Mouse (Mus musculus) megakaryocyte, embryonic 14.5 days (primary cell): Measurements from ENCODE around the gene Egln1. TPM values are rescaled to one million over a fixed set of nuclear protein-coding genes. Genes with fewer than 3 reads are reported as not detected.

Source experiments
- H3K27me3 ChIP-seq: replicated peaks from 2 replicates; pipeline ENCODE3; 2012; ENCODE audit warnings: inconsistent platforms
- H3K36me3 ChIP-seq: replicated peaks from 2 replicates; pipeline ENCODE3; 2012; ENCODE audit warnings: low read length, inconsistent platforms, mixed read lengths
- H3K4me1 ChIP-seq: 2 replicates; pipeline ENCODE4 v1.6.1; 2012; ENCODE audit warnings: inconsistent platforms
- H3K4me3 ChIP-seq: replicated peaks from 2 replicates; pipeline ENCODE3; 2012; ENCODE audit warnings: moderate library complexity, mild to moderate bottlenecking, inconsistent platforms
- H3K9me3 ChIP-seq: 2 replicates; pipeline ENCODE4 v1.6.1; 2012; ENCODE audit warnings: inconsistent platforms
- FLI1 ChIP-seq: IDR thresholded peaks from 2 replicates; pipeline ENCODE4 v1.6.1; 2012; ENCODE audit warnings: low read length, inconsistent platforms, mixed read lengths
- GATA1 ChIP-seq: IDR thresholded peaks from 3 replicates; pipeline ENCODE4 v1.6.1; 2012; ENCODE audit warnings: mixed read lengths, low read length, inconsistent platforms, borderline replicate concordance
- polyA plus RNA-seq: library from polyadenylated mRNA; stranded (reverse); fragments of >175 nt; gene quantifications from 2 replicates; pipeline ENCODE4 v1.2.3, GENCODE M21; 2012; ENCODE audit warnings: low replicate concordance; ENCODE audit not compliant: insufficient read depth

Gene Egln1
- polyA plus RNA-seq, 1 experiment = 14.0 TPM

DNA sequence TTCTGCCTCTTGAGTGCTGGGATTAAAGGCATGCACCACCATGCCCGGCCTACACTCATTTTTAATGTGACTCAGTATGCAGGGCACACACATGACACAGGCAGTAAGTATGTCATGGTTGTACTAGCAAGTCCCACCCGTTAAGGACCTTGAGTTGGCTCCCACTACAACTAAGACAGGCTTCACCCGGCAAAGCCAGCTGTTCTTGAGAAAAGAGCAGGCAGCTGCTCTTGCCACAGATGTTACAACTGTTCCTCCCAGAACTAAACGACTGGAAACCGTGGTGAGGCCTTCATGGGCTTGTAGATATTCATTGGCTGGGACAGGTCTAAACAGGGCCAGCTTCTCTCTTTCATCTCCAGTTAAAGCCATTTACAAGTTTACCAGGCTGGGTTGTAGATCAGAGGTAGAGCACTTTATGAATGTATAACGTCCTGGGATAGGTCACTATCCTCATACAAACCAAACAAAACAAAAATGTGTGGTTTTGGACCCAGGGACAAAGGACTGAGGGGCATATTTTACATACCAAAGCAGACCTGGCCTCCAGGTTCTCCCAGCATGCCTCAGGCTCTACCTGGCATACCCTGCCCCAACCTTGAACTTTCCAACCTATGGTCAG is 21.3 kb upstream of the Egln1 start:
- peaks cover 23% of the 10 kb centered on the region for H3K9me3 ChIP-seq
- H3K36me3 ChIP-seq = no peaks in the 10 kb centered on the region
- no peak for TF ChIP-seq FLI1
- no peak for TF ChIP-seq GATA1
- H3K4me3 ChIP-seq = no peak overlapping the region
- no peaks in the 10 kb centered on the region for H3K4me1 ChIP-seq
- H3K27me3 ChIP-seq = peaks cover 26% of the 10 kb centered on the region

DNA sequence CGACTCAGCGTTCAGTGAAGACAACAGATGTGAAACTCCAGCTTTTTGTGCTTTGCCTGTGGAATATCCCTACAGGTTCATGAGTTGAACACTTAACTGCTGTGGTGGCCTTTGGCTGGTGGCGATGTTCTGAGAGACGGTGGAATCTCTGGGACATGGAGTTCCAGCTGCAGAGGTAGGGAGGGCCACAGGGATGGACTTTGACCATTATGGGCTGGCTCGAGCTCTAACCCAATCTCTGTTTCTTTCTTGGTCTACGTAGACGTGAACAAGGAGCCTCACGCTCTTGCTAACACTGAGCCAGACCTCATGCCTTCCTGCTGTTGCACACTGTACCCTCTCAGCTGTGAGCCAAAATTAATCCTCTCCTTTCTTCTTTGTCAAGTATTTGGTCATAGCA is 15.8 kb upstream of the Egln1 start:
- TF ChIP-seq GATA1 (no peak), FLI1 (no peak)
- peaks cover 13% of the 10 kb centered on the region for H3K9me3 ChIP-seq
- H3K4me3 ChIP-seq = no peak overlapping the region
- H3K4me1 ChIP-seq = peaks cover under 1% of the 10 kb centered on the region; the same call in 1 of the 2 replicates
- peaks cover 44% of the 10 kb centered on the region for H3K27me3 ChIP-seq
- no peaks in the 10 kb centered on the region for H3K36me3 ChIP-seq

DNA sequence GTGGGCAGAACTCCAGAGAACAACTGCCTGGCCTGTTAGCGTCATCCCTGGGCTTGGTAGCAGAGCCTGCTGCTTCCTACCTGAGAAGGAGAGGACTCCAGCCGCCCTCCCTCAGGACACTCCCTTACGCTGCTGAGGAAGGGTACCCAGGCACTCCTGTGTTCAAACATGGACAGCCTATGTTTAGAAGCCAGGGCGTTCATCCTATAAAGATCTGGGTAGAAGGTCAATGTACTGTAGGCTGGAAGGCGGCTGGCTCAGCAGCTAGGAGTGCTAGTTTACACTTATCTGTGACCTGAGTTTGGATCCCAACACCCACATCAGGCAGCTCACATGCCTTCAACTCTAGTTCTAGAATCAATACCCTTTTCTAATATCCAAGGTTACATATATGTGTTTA is 14.1 kb upstream of the Egln1 start:
- Histone ChIP-seq H3K36me3 (no peaks in the 10 kb centered on the region), H3K4me1 (peaks cover 11% of the 10 kb centered on the region; the same call in 1 of the 2 replicates), H3K4me3 (no peak overlapping the region), H3K9me3 (peaks cover 13% of the 10 kb centered on the region), H3K27me3 (peaks cover 42% of the 10 kb centered on the region)
- TF ChIP-seq GATA1 (no peak), FLI1 (no peak)

DNA sequence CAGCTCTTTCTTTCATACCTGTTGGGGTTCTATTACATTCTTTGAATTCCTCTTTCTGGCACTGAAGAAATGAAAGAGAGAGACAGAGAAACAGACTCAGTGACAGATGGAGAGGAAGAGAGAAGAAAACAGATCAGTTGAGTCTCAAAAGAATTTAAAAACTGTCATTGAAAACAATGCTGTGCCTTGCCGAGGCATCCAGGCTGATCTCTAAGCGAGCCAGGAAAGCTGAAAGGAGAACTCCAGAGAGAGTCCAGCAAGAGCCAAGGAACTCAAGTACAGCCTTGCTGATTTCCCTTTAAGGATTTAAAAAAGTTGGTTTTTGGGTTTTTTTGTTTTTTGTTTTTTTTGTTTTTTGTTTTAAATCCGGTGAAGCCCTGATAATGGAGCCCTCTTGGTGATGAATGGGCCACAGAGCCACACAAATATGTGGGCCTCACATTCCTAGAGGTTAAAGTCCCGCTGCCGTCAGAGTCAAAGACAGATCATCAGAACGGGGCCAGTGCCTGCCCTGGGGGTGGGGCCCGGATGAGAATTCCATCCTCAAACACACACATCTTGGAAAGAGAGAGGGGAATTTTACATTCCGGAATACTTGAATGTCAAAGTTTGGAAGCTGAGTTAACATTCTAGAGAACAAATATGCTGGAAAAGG is 11.2 kb upstream of the Egln1 start:
- Histone ChIP-seq H3K4me3 (no peak overlapping the region), H3K4me1 (peaks cover 12% of the 10 kb centered on the region; the same call in 1 of the 2 replicates), H3K9me3 (peaks cover 13% of the 10 kb centered on the region), H3K27me3 (peaks cover 40% of the 10 kb centered on the region), H3K36me3 (no peaks in the 10 kb centered on the region)
- TF ChIP-seq GATA1 (no peak), FLI1 (no peak)

DNA sequence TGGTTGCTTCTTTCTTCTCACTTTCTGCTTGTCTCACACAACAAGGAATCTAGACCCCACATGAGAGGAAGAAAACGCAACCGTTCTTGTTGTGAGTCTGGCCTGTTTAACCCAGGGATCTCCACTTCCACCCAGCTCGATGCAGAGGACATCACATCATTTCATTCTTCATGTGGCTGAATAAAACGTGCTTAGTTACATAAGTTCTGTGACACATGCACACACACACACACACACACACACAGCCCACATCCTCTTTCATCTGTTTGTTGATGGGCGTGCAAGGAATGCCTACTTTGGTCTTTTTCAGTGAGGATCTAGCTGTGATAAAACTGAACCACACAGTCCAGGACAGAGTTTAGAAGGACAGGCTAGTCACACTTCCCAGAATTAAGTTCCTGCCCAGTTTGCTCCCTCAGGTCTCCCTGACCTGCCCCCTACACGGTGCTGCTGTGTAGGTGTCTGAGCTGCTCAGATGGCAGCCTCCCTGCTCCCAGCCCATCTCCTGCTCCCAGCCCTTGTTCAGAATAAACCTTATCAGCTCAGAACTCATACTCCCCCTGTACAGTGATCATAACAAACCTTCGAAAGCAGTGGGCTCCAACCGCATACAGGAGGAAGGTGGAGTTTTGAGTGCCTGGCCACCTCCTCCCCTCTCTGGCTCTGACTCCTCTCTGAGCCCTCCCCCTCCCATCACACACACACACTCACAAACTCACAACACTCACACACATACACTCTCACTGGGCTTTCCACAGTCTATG is 10.5 kb upstream of the Egln1 start:
- peaks cover 12% of the 10 kb centered on the region; the same call in 1 of the 2 replicates for H3K4me1 ChIP-seq
- TF ChIP-seq GATA1 (no peak), FLI1 (no peak)
- H3K27me3 ChIP-seq = peaks cover 38% of the 10 kb centered on the region
- H3K4me3 ChIP-seq = no peak overlapping the region
- no peaks in the 10 kb centered on the region for H3K36me3 ChIP-seq
- H3K9me3 ChIP-seq = peaks cover 9% of the 10 kb centered on the region

DNA sequence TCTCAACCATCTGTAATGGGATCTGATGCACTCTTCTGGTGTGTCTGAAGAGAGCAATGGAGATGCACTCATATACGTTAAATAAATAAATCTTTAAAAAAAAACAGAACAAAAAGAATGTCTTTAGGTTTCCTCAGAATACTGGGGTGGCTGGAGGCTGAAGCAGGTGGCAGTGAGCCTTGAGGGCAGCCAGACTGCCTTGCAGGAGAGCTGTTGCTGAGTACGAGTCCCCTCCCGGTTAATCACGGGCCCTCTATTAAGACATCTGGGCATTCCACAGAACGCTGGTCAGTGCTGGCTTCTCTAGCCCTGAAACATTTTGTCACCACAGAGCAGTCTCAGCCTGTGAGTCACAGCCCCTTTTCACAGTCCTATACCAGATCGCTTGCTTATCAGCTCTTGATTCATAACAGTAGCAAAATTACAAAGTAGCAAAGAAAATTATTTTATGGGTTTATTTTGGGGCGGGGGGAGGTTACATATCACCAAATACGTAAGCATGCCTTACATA is 5.5 kb upstream of the Egln1 start:
- Histone ChIP-seq H3K9me3 (no peaks in the 10 kb centered on the region), H3K36me3 (no peaks in the 10 kb centered on the region), H3K27me3 (peaks cover 13% of the 10 kb centered on the region), H3K4me1 (peaks cover 23% of the 10 kb centered on the region; the same call in 1 of the 2 replicates), H3K4me3 (no peak overlapping the region)
- TF ChIP-seq FLI1 (no peak), GATA1 (no peak)

DNA sequence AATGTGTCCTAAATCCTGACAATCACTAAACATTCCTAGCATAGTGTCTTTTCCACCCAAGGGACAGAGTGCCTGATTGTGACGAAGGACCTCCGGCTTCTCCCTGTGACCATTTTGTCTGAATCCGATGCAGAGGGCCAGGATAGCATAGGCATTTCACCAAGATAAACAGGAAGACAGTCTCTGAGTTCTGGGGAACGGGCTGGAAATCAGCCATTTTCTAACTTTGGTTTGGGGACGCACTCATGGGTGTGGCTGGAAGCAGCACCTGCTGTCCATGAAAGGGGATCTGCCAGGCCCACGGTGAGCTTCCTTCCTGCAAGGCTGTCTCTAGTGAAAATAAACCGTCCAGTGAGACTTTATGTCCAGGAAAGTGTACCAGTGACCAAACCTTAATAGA is 4.1 kb upstream of the Egln1 start:
- Histone ChIP-seq H3K36me3 (no peaks in the 10 kb centered on the region), H3K4me1 (peaks cover 17% of the 10 kb centered on the region), H3K9me3 (no peaks in the 10 kb centered on the region), H3K4me3 (no peak overlapping the region), H3K27me3 (peaks cover 5% of the 10 kb centered on the region)
- TF ChIP-seq FLI1 = no peak
- no peak for TF ChIP-seq GATA1

DNA sequence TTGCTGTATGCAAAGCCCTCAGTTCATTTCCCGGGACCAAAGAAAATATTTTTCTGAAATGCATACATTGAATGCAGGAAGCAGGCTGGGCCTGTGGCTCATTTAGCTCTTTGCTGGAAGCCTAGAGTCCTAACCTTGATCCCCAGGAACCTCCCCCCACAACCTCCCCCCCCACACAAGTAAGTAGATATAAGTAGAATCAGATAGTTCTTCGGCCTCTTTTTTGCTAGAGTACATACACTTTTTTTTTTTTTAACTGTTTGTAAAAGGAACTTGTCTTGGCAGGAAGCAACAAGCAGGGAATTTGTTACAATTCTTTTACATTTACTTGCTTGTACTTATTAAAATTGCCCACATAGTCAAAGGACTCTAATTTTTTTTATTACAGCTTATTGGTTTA is 1.7 kb upstream of the Egln1 start:
- peak overlapping the region; percentile 93 for H3K4me3 ChIP-seq
- peaks cover 40% of the 10 kb centered on the region for H3K4me1 ChIP-seq
- H3K9me3 ChIP-seq = no peaks in the 10 kb centered on the region
- peaks cover 9% of the 10 kb centered on the region for H3K27me3 ChIP-seq
- H3K36me3 ChIP-seq = peaks cover 4% of the 10 kb centered on the region
- no peak for TF ChIP-seq FLI1
- TF ChIP-seq GATA1 = no peak

DNA sequence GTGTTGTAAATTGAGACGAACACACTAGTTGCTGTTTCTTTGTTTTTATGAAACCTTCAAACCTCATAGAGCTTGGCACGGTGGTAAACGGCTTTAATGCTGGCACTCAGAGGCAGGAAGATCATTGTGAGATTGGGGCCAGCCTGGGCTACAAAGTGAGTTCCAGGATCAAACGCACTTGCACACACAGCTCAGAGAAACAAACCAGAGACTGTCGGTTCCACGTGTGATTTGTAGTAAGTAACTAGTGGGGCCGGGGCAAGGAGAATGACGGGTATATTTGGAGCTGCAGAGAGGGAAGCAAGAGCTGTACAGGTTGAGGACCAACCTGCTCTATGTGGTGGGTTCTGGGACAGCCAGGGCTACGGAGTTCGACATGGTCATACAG is 939 bp upstream of the Egln1 start:
- H3K4me3 ChIP-seq = peak overlapping the region; percentile 93
- H3K27me3 ChIP-seq = peaks cover 9% of the 10 kb centered on the region

DNA sequence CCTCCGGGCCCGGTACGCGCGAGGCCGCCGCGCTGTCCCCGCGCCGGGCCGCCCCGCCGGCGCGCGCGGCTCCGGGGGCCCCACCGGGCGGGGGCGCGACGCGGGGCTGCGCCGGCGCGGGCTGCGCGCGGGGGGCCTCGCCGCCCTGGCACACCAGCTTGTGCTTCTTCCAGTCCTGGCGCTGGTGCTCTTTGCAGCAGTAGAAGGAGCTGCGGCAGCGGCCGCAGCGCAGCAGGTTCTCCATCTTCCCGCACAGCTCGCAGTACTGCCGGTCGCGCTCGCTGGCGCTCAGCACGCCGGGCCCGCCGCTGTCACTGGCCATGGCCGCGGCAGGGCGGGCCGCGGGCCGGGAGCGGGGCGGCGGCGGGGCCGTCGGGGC is 402 bp downstream of the Egln1 start:
- peak overlapping the region; percentile 93 for H3K4me3 ChIP-seq
- H3K9me3 ChIP-seq = no peaks in the 10 kb centered on the region
- peaks cover 57% of the 10 kb centered on the region for H3K4me1 ChIP-seq
- H3K27me3 ChIP-seq = peaks cover 9% of the 10 kb centered on the region
- no peak for TF ChIP-seq FLI1
- no peak for TF ChIP-seq GATA1
- H3K36me3 ChIP-seq = peaks cover 16% of the 10 kb centered on the region

More for the DNA sequence above, 939 bp upstream of the Egln1 start:
- no peak for TF ChIP-seq GATA1
- H3K9me3 ChIP-seq = no peaks in the 10 kb centered on the region
- peaks cover 48% of the 10 kb centered on the region for H3K4me1 ChIP-seq
- H3K36me3 ChIP-seq = peaks cover 7% of the 10 kb centered on the region
